Mouse (Mus musculus) adrenal gland, adult (tissue): ENCODE results near the gene Zfp369.
"Not testable (repeated sequence)": the region's sequence is repeated elsewhere in the genome, so short reads cannot be mapped to it uniquely, and the experiment has no call there.

Source experiments
- DNase-seq, 2 experiments: peaks; one replicate each; pipeline ENCODE4 v3.0.0; 2022 to 2023; ENCODE audit warnings: low spot score in 1 of 2; ENCODE audit not compliant: inconsistent age in 2 of 2

Zfp369 gene

DNA sequence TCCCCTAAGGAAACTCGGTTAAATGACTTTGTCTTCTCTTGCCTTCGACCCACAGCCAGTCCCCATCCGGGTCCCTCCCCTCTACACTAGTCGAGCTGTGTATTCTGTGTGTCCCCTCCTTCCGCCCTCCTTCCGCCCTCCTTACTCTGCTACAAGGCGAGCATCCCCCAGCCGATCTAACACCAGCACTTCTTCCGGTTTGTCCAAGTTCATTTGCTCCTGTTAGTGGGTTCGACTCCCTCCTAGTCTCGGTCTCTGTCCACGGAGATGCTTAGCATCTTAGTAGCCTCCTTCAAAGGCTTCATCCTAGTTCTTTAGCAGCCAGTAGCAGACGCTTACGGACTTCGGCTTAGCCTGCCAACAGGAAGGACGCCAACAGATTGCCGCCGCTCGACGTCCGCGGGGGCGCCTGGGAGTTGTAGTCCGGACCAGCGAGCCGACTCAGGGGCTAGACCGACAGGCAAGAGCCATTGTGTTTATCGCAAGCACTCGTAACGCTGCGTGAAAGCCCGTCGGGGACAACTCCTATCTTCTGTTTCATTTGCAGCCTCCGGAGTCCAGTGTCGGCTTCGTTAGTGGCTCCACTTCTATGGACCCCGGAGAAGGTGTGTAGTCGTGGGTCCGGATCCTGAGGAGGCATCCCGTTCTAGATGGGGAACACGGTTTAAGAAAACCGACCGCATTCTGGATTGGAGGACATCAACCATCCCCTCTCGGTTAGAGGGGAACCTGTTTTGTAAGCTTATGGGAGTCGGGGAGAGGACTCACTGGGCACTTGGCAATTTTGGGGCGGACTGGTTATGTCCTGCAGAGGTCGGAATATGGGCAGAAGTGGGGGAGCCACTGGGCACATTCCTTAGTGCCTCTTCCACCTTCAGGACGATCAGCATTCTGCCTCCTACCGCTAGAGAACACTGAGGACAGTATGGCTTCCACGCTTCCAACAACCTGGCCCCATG, at the start of gene Zfp369:
TSS of gene Zfp369 (plus strand) at position 432 of the 959 bp plus-strand sequence.
- peak; percentile 95 to 98 for DNase-seq

DNA sequence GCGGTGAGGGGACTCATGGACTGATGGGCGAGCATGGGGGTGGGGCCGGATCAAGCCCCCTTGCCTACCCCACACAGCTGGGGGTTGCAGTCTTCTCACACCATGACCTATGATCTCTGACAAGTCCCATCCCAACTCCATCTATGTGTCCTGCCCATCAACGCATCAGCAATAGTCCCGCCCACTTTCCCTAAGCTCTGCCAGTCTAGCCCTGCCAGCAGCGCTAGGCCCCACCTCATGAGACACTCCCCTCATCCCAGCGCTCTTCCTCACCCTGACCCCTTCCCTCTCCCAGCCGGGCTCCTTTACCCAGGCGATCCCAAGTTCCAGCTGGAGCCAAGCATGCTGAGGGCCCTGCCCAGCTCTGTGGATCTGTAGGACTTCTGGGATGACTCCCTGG, 41.4 kb upstream of the Zfp369 start:
- DNase-seq: no peak

- peak; percentile 98 to 99 for DNase-seq
Observed at GRCm38 (mm10) chr13:65240509-65241098, 38.0 kb upstream of the Zfp369 start.

- peak; percentile 93 to 99 for DNase-seq
Observed at GRCm38 (mm10) chr13:65241099-65241626, 37.5 kb upstream of the Zfp369 start.

DNA sequence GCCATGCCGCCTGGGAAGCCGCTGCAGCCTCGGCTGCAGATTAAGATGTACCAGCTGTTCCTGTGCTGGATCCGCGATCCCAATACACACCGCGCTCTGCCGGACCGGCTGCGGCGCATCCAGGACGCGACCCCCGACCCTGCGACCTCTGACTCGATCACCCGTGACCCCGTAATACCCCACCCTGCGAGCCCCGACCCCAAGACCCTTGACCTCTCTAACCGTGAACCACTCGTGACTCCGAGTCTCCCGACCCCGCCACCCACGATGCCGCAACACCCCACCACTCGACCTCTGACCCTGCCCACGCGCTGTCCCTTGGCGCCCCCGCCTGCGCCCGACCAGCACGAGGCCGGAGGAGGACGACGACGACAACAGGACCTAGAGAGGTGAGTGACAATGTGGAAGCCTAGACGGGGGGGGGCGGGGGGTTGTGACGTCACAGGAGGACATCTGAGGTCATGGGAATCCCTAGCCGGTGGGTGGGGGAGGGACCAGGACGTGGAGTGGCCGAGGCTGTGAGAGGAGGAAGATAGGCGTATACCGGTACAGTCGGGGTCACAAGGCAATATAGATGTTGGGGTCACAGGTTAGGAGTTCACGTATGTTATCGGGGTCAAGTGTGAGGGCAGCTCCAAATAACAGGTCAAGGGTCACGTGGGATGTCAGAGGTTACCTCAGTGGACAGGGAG, 36.8 kb upstream of the Zfp369 start:
- peak in 1 of 2 experiments; percentile 59 for DNase-seq

- peak in 1 of 2 experiments; percentile 46 for DNase-seq
Observed at GRCm38 (mm10) chr13:65242319-65242787, 36.3 kb upstream of the Zfp369 start.

DNA sequence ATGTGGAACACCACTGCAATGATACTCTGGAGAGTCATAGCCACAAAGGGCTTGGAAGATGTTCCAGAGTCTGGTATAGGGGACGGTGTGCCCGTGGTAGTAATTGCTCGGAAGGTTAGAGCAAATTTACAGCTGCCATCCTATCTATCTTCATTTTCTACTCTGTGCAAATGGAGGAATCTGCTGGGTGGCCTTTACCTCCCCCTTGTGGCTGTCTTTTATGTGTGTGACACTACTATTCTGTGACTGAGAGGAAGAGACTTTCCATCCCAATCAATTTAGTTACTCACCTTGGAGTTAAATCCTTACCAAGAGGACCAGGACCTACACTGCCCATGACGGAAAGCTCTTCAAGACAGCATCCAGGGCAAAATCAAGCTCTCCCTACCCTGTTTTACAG, 35.3 kb upstream of the Zfp369 start:
- DNase-seq: peak in 1 of 2 experiments; percentile 31

GRCm38 (mm10) chr13:65258175-65258954, 20.2 kb upstream of the Zfp369 start:
- peak; percentile 56 to 76 for DNase-seq

GRCm38 (mm10) chr13:65259239-65259638, 19.4 kb upstream of the Zfp369 start, which contains the start of gene Gm10775:
Gene Gm10775 (plus strand): TSS chr13:65259539.
- DNase-seq: no peak

- DNase-seq: no peak
Observed at GRCm38 (mm10) chr13:65262086-65262485, 16.5 kb upstream of the Zfp369 start.

- DNase-seq: no peak
Observed at GRCm38 (mm10) chr13:65277994-65278382, 626 bp upstream of the Zfp369 start.

DNA sequence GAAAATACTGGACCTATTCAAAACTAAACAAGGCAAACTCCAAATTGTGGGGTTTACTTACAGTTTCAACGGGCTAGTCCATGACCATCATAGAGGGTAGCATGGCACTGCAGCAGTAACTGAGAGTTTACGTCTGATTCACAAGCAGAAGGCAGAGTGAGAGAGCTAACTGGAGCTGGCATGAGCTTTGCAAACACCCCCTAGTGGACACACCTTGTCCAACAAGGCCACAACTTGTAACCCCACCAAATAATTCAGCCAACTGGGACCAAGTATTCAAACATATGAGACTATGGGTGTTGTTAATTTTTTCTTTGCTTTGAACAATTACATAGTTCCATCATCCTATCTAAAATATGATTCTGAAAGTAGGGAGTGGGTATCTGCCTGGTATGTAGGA, 8.2 kb downstream of the Zfp369 start:
- no peak for DNase-seq

DNA sequence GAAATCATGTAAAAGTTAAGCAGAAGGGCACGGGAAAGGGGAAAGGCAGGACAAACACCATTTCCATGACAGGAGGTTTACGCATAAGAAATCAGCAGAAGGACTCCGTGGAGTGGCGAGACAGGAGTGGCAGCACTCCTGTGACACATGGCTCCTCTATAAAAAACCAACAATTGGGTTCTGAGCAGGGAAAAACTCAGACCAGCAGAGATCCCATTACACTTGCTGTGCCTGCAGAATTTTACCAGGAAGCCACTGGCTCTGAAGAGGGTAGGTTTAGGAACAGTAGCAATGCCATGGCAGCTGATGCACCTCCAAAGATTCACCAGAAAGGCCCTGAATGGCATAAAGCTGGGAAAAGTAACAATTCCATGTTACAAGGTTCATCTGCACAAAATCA, 17.7 kb downstream of the Zfp369 start:
- no peak for DNase-seq

GRCm38 (mm10) chr13:65310849-65311248, 32.2 kb downstream of the Zfp369 start:
- DNase-seq: peak; percentile 36 to 80

- peak in 1 of 2 experiments; percentile 47 for DNase-seq
Observed at GRCm38 (mm10) chr13:65311311-65311755, 32.7 kb downstream of the Zfp369 start.

DNA sequence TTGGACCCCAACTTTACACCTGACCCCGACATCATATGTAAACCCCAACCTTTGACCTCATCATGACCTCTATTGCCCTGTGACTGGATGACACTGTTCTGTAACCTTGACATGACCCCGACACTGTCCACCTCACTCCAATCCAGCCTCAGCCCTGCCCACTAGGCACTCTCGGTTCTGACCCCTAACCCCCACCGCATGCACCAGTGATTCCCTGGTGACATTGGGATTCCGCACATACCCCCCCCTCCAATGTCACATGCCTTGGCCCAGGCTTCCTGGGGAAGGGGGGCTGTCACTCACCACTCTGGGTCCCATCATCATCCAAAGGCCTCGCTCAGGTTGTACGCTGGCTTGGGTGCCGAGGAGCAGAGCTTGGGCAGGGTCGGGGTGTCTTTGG, 33.2 kb downstream of the Zfp369 start:
- no peak for DNase-seq

DNA sequence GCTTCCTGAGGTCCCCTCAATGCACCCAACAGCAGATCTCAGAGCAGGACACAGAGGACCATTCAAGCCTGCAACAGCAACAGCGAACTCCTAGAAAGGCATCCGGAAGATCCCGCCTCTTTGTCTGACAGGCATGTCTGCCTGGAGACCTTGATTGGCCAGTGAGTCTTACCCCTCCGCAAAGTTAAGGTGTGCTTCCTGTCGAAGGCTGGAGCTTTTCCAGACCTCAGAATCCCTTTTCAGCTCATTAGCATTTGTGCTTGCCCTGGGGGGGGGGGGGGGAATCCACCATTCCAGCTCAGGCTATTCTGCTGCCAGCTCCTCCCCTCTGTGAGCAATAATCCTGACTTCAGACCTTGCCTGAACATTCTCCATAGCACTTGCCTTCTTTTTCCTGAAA, 69.9 kb downstream of the Zfp369 start:
- not testable (repeated sequence) for DNase-seq

GRCm38 (mm10) chr13:65351768-65352167, 73.2 kb downstream of the Zfp369 start:
- DNase-seq: peak; percentile 9 to 42
